Mouse (Mus musculus) embryonic stem cell, embryonic (primary cell): Measurements from ENCODE around the gene Ak2.

Experiments
- CTCF ChIA-PET, 4 experiments: fragments of 300-600 bp in 2 of 4; fragments of 350-600 bp in 2 of 4; sonication (Branson Sonifier 250); formaldehyde crosslinking; loops; one replicate each; lab custom pipeline; 2022; ENCODE audit warnings: inconsistent platforms in 2 of 4; lab: Charles Lee
- POLR2A ChIA-PET, 4 experiments: fragments of 300-600 bp in 2 of 4; fragments of 350-600 bp in 2 of 4; sonication (Branson Sonifier 250); formaldehyde crosslinking; loops; one replicate each; lab custom pipeline; 2022; ENCODE audit warnings: antibody characterized with exemption in 4 of 4, inconsistent platforms in 1 of 4; lab: Charles Lee

Gene Ak2

DNA sequence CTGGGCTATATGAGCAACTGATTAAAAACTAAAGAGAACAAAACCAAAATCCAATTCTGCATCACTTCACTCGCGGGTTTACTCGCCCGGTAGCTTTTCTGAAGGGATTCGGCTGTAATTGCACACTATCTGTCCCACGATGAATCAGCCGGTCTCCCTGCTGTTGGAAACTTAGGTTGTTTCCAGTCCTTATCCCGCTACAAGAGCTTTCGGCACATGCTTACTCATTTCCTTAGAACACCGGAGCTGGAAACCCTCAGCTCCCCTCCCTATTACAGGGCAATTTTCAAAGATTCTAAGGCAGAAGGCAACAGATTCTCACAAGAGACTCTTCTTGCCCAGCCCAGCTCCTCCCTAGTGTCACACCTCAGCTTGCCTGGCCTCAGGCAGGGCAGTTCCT is 25.4 kb downstream of the Ak2 start:
- ChIA-PET CTCF (interaction anchor here (0.6 to 1.2 kb wide), 5 partner anchors 21 to 1446 kb away, joined by 3 to 4 read pairs (median 3); no protein-coding TSS in a partner anchor), POLR2A (interaction anchor here (0.9 to 22.0 kb wide), 17 partner anchors 10 to 173 kb away, joined by 3 to 330 read pairs (median 7); partner anchors contain the start of genes Rnf19b (in 3 of the 4), Ak2 (in 2 of the 4), S100pbp (in 1 of the 4) and Yars (in 1 of the 4))

DNA sequence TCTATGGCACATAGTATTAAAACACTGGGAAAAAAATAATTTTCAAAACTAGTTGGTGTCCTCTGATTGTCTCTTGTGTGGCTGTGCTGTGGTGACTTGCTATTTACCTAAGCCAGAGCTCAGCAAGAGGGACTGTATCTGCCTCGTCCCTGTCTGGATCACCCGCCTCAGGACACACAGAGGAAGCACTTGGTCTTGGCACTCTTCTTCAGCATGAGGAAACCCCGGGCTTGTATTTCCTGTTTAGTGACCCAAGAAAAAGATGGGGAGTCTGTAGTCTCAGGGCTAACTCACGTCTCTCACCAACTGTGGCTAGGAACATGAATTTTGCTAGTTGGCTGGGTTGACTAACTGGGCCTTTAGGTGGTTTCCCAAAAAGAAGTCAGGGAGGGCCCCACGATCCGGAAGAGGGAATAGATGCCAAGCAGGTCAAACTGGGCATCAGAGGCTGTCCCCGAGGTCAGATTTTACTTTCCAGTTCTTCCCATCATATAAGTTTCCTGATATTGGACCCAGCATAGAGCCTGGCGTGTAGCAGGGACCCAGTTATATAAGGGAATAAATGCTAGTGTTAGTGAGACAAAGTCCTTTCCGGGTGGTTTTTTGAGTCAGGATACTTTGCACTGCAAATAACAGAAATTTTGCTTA is 27.2 kb downstream of the Ak2 start:
- ChIA-PET CTCF (interaction anchor here in 1 of 4 experiments (1.4 kb wide), 1 partner anchor 94 kb away, joined by 4 read pairs; no protein-coding TSS in a partner anchor), POLR2A (interaction anchor here in 2 of 4 experiments (0.8 to 22.0 kb wide), 9 partner anchors 8 to 56 kb away, joined by 3 to 330 read pairs (median 18); partner anchors contain the start of genes Ak2 (in 2 of the 2), Rnf19b (in 2 of the 2) and Azin2 (in 1 of the 2))

DNA sequence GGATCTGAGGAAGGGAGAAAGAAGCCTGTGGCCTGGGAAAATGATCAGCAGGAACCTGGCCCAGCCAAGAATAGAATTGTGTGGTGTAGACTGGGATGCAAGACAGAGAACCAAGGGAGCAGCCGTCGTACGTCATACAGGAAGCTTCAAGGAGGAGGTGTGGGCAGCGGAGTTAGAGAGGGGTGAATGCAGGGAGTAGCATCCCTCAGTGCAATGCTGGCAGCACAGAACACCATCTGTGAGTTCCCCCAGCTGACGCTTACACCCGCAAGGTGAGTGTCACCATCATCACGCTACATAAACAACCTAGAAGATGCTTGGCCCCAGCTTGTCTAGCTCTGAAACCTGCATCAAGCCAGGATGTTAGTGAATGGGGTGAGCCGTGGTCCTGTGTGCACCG is 28.0 kb downstream of the Ak2 start:
- POLR2A ChIA-PET: interaction anchor here in 3 of 4 experiments (1.0 to 22.0 kb wide), 10 partner anchors 12 to 57 kb away, joined by 3 to 330 read pairs (median 6); partner anchors contain the start of genes Rnf19b (in 3 of the 3), Ak2 (in 1 of the 3) and Azin2 (in 1 of the 3)
- CTCF ChIA-PET: interaction anchor here in 2 of 4 experiments (0.6 to 1.0 kb wide), 2 partner anchors 11 to 63 kb away, joined by 3 to 4 read pairs; no protein-coding TSS in a partner anchor

DNA sequence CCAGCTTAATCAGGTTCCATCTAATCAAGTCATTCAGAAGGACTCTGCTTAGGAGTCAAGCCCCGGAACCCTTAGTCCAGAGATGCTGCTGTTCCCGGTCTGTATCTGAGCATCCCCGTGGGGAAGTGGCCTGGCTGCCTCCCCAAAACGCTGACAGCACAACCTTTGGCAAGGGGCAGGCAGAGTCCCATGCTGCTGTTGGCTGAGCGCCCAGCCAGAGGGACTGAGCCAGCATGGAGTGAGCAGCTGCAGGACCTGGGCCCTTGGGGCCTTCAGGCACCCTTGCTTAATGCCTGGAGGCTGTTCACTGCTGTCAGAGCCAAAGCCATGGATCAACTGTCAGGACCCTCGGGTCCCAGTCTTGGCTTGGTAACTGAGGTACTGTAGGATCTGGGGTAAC is 28.7 kb downstream of the Ak2 start:
- CTCF ChIA-PET: interaction anchor here in 1 of 4 experiments (1.0 kb wide), 1 partner anchor 63 kb away, joined by 4 read pairs; no protein-coding TSS in a partner anchor
- POLR2A ChIA-PET: interaction anchor here in 3 of 4 experiments (1.0 to 22.0 kb wide), 13 partner anchors 9 to 38 kb away, joined by 3 to 330 read pairs (median 6); partner anchors contain the start of genes Rnf19b (in 3 of the 3) and Ak2 (in 1 of the 3)

DNA sequence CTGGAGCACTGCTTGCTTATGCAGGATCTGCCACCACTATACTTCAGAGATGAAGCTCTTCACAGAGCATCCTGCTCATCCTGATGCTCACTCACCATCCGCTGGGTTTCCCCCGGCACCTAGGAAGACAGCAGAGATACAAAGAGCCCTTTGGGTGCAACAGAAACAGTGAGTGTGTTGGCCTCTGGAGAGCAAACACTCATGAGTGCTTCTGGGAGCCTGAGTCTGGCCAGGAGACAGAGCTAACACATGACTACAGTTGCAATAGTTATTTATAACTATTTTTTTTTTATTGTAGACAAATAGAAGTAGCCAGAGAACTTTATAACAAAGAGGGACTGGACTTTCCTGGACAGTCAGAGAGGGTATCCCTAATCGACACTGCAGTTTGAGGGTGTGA is 29.7 kb downstream of the Ak2 start:
- POLR2A ChIA-PET: interaction anchor here (0.6 to 22.0 kb wide), 13 partner anchors 10 to 114 kb away, joined by 3 to 330 read pairs (median 6); partner anchors contain the start of genes Rnf19b (in 4 of the 4) and Ak2 (in 1 of the 4)

DNA sequence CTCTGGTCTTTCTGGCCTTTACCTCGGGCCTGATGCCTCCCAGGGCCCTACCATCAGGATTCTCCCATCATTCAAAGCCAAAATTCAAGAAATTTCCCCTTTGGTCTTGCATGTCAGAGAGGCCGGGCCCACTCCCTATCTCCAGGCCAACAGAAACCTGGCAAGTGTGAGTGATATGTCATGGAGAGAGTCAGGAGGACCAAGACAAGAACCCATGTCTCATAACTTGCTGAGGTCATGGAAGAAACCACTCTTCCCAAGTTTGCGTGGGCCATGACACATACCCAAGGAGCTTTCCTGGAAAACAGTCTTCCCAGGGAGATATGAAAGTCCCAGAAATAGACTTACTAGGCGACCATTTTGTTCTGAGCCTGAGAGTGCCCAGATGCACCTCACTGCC is 30.1 kb downstream of the Ak2 start:
- CTCF ChIA-PET: interaction anchor here in 1 of 4 experiments (0.7 kb wide), 1 partner anchor 147 kb away, joined by 3 read pairs; no protein-coding TSS in a partner anchor
- POLR2A ChIA-PET: interaction anchor here in 3 of 4 experiments (0.9 to 22.0 kb wide), 10 partner anchors 9 to 94 kb away, joined by 3 to 330 read pairs (median 7); partner anchors contain the start of genes Rnf19b (in 3 of the 3) and Ak2 (in 1 of the 3)

More for the DNA sequence above, 29.7 kb downstream of the Ak2 start:
- CTCF ChIA-PET: interaction anchor here in 2 of 4 experiments (0.6 to 0.7 kb wide), 2 partner anchors 147 to 250 kb away, joined by 3 read pairs; no protein-coding TSS in a partner anchor

DNA sequence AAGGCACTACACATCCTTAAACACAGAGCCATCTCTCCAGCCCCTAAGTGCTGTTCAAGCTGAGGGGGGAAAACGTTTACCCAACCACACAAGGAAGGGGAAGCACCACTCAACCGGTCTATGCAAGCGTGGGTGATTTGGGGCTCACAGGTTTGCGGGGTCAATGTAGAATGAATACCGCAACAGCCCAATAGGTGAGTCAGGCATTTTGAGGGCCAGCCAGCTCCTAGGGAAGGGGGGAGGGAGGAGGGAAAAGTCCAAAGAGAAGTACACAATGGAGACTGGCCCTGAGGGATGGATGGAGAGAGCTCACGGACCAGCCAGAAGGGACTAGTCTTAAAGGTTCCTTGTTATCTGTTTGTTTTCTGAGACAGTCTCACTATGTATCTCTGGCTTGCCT is 32.1 kb downstream of the Ak2 start:
- ChIA-PET POLR2A (interaction anchor here (0.6 to 6.5 kb wide), 11 partner anchors 8 to 308 kb away, joined by 3 to 48 read pairs (median 4); partner anchors contain the start of genes Rnf19b (in 4 of the 4) and Azin2 (in 1 of the 4)), CTCF (interaction anchor here in 1 of 4 experiments (0.6 kb wide), 1 partner anchor 117 kb away, joined by 3 read pairs; no protein-coding TSS in a partner anchor)

DNA sequence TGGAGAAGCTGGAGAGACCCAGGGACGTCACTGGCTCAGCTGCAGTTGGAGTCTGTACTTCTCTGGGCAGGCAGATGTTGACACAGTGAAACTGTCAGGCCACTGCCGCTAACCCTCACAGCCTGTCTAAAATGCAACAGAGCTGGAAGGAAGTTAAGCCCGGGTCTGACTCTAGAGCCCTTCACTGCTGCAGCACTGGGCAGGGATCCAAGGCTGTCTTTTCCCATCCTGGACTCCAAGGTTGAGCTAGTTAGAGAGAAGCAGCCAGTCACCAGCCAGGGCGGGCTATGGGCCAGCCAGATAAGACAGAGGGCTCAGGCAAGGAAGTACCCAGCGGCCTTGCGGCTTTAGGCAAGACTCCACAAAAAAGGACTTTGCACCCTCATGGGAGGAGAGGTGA is 33.0 kb downstream of the Ak2 start:
- POLR2A ChIA-PET: interaction anchor here (0.9 to 6.5 kb wide), 11 partner anchors 8 to 92 kb away, joined by 3 to 48 read pairs (median 4); partner anchors contain the start of genes Rnf19b (in 4 of the 4) and Azin2 (in 1 of the 4)
- CTCF ChIA-PET: no interaction called here

DNA sequence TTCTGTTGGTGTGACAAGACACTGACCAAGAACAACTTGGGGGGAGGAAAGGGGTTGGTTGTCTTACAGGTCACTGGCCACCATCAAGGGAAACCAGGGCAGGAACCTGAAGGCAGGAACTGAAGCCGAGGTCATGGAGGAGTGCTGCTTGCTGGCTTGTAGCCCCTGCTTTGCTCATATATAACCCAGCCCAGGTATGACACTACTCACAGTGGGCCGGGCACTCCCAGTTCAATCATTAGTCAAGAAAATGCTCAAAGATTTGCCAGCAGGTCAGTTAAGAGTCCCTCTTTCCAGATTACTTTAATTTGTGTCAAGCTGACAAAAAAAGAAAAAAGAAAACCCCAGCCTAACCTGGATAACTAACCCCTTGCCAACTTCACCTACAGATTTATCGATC is 33.9 kb downstream of the Ak2 start:
- ChIA-PET POLR2A (no interaction called here), CTCF (no interaction called here)

DNA sequence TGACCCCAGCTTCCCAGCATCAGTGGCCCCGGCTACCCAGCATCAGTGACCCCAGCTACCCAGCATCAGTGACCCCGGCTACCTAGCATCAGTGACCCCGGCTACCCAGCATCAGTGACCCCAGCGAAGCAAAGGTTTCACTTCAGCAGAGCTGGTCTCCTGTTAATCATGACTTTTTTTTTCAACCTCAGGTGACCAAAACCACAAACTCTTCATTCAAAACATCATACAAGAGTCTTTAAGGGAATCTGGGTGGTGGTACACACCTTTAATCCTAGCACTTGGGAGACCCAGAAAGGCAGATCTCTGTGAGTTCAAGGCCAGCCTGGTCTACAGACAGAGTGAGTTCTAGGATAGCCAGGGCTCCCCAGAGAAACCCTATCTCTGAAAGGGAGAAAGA is 39.0 kb downstream of the Ak2 start:
- POLR2A ChIA-PET: no interaction called here

DNA sequence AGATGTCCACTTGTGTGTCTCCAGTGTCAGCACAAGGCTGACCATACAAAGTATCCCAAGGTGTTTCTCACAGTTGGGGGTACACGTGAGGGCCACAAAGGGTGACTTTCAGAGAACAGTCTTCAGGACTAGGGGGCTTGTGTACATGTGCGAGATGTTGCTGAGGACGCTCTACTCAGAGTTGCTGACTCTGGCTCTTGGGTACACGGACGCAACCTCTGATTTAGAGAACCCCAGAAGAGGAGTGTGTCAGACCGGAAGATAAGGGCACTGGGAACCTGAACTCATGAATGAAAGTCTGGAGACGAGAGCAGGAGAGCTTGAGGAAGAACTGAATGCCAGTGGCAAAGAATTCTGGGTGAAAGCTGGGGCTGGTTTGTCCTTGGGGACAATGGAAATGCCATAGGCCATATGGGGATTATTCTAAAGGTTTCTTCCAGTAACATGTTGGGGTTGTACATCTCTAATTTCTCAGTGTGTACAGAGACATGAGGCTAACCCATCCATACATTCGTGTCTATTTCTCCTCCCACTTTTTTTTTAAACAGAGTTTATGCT is 39.7 kb downstream of the Ak2 start:
- ChIA-PET POLR2A (interaction anchor here in 3 of 4 experiments (0.7 to 5.1 kb wide), 14 partner anchors 10 to 73 kb away, joined by 3 to 118 read pairs (median 8); partner anchors contain the start of gene Rnf19b (in 3 of the 3)), CTCF (no interaction called here)

More for the DNA sequence above, 39.0 kb downstream of the Ak2 start:
- CTCF ChIA-PET: no interaction called here

DNA sequence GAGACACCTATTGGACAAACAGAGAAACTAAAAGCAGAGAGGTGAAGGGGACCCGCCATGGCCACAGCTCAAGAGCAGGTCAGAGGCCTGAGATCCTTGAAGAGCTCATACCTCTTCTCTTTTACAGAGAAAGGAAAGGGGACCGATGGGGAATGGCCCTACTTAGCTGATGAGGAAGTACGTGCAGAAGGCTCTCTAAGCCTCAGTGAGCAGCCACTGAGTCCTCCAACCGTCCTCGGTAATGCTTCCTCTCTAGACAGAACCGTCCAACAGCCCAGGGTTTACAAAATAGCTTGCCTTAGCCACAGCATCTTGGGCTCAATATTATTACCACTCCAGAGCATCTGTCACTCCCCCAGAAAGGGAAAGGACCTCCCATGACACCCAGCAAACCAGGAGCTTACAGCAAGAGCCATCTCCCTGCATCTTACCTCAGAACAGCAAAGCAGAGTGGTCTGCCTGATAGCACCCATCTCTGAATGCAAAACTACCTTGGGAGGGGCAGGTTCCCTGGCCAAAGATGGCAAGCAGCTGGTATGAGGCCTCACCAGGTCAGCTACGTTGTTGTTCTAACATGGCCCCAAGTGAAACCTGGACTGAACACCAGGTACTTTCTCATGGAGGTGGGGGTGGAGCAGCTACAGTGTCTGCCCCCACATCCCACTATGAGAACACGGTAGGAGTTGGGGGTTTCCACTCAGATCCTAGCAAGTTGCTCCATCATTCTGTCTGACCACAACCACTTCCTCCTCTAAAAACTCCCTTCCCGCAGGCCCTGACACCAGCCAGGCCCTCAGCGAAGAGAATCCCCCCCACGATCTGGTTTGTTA is 40.6 kb downstream of the Ak2 start:
- CTCF ChIA-PET: interaction anchor here in 2 of 4 experiments (1.3 to 1.9 kb wide), 2 partner anchors 44 to 81 kb away, joined by 3 to 5 read pairs; no protein-coding TSS in a partner anchor
- POLR2A ChIA-PET: interaction anchor here (0.6 to 5.1 kb wide), 35 partner anchors 8 to 200 kb away, joined by 3 to 118 read pairs (median 4); partner anchors contain the start of genes Rnf19b (in 3 of the 4) and Ak2 (in 1 of the 4)

DNA sequence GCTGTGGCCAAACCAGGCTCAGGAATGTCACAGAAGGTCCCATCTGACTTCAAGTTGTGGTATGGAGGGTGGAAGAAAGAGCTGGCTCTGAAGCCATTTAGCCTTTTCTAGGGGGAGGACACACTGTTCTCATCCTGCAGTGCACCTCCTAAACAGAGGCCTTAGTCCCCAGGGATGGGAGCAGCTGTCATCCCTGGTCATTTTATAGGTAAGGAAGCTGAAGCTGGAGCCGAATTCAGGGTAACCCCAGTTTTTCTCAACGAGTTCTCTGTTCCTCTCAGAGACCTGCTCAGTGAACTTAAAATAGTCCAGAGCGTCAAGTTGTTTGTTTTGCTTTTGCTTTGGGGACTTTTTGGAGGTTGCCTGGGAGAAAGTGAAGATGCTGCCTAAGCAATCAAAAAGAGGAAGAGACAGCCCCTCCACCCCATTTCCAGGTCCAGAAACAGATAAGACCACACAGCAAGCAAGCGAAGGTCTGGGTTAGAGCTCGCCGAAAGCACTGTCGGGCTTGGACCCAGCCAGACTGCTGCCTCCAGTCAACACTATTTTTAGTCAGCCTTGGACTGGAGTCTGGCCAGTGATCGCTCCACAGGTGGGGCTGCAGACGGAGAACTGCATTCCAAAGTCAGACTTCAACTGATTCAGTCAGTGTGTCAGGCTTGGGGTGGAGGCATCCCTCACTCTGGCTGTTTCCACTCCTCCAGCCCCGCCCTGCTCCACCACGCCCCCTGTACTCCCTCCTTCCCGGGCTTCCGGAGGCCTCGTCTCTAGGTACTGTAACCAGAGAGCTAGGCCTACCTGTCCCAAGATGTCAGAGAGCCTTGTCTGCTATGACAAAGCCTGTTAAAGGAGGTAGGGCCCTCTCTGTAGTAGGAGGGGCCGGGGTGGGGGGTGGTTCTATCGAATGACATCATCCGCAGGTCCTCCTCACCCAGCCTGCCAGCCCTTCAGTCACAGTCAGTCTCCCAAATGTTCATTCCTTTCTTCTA is 41.5 kb downstream of the Ak2 start:
- POLR2A ChIA-PET: interaction anchor here (0.5 to 5.1 kb wide), 54 partner anchors 8 to 309 kb away, joined by 3 to 118 read pairs (median 4); partner anchors contain the start of genes Rnf19b (in 3 of the 4), Ak2 (in 1 of the 4), S100pbp (in 1 of the 4) and Yars (in 1 of the 4)

DNA sequence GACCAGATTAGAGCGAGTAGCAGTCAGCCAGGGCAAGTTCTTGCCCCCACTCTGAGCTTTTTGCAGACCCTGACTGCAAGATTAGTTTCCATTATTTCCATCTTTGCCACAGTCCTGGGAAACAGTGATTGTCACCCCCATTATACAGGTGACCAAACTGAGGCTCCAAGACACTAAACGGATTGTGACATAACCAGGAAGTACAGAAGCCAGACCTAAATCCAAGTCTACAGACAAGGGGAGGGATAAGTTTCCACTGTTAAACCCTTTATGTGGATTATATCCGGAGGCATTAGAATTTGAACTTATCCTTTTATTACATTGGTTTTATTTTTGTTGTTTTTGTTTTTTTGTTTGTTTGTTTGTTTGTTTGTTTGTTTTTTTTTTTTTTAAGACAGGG is 42.5 kb downstream of the Ak2 start:
- POLR2A ChIA-PET: interaction anchor here (0.6 to 5.1 kb wide), 41 partner anchors 7 to 156 kb away, joined by 3 to 118 read pairs (median 5); partner anchors contain the start of genes Rnf19b (in 3 of the 4), Ak2 (in 1 of the 4), S100pbp (in 1 of the 4) and Yars (in 1 of the 4)
- CTCF ChIA-PET: interaction anchor here in 1 of 4 experiments (0.7 to 1.7 kb wide), 3 partner anchors 46 to 77 kb away, joined by 3 to 4 read pairs (median 4); no protein-coding TSS in a partner anchor

More for the DNA sequence above, 41.5 kb downstream of the Ak2 start:
- CTCF ChIA-PET: interaction anchor here in 3 of 4 experiments (0.6 to 1.9 kb wide), 5 partner anchors 45 to 514 kb away, joined by 3 to 12 read pairs (median 4); no protein-coding TSS in a partner anchor
